Mouse (Mus musculus): ENCODE measurements around the gene Akr1c6. TPM values are rescaled to one million over a fixed set of nuclear protein-coding genes. Genes with fewer than 3 reads are reported as not detected.

Gene Akr1c6
- polyA plus RNA-seq (2012; fragmentation: generic; extraction: Trizol) = not detected

GRCm38 (mm10) chr13:4434006-4434405, at the start of gene Akr1c6:
Gene Akr1c6 (plus strand): TSS chr13:4434306.

Other genes with a start within 250 kb of the Akr1c6 start
- gene Akr1c13, start 243.2 kb upstream of the Akr1c6 start, polyA plus RNA-seq (2012; fragmentation: generic; extraction: Trizol) = 1 to 10 TPM in 1 of 2 experiments, under 1 TPM in 1; 0.61 to 7.7 TPM
- under 1 TPM in 1 of 2 experiments, not detected in 1; 0.05 TPM for gene Akr1c19, start 205.6 kb upstream of the Akr1c6 start, polyA plus RNA-seq (2012; fragmentation: generic; extraction: Trizol)
- 1 to 10 TPM in 1 of 2 experiments, under 1 TPM in 1; 0.12 to 2.0 TPM for gene Akr1c12, start 154.9 kb upstream of the Akr1c6 start, polyA plus RNA-seq (2012; fragmentation: generic; extraction: Trizol)
- not detected for gene Akr1c20, start 89.0 kb downstream of the Akr1c6 start, polyA plus RNA-seq (2012; fragmentation: generic; extraction: Trizol)
- gene Akr1c21, start 139.8 kb downstream of the Akr1c6 start, polyA plus RNA-seq (2012; fragmentation: generic; extraction: Trizol) = not detected
- 10 to 100 TPM in 1 of 2 experiments, 1 to 10 TPM in 1; 1.2 to 17.6 TPM for gene Akr1e1, start 174.9 kb downstream of the Akr1c6 start, polyA plus RNA-seq (2012; fragmentation: generic; extraction: Trizol)

All from C3H10T1/2 (cell line).